Mouse (Mus musculus) layer of hippocampus, postnatal 14 days (tissue): ENCODE measurements around the gene Glis3. TPM values are rescaled to one million over a fixed set of nuclear protein-coding genes. Genes with fewer than 3 reads are reported as not detected.

Experiments used
- DNase-seq, 2 experiments: peaks; one replicate each; pipeline ENCODE4 v3.0.0; 2021 to 2022; ENCODE audit warnings: low spot score in 2 of 2, mixed read lengths in 1 of 2
- total RNA-seq, 2 experiments: library from RNA; stranded (reverse); gene quantifications; 2 replicates each; pipeline ENCODE4 v1.2.3; 2021

Gene Glis3
- total RNA-seq, 2 experiments from 2014 or later, result 8.6 to 11.8 TPM

DNA sequence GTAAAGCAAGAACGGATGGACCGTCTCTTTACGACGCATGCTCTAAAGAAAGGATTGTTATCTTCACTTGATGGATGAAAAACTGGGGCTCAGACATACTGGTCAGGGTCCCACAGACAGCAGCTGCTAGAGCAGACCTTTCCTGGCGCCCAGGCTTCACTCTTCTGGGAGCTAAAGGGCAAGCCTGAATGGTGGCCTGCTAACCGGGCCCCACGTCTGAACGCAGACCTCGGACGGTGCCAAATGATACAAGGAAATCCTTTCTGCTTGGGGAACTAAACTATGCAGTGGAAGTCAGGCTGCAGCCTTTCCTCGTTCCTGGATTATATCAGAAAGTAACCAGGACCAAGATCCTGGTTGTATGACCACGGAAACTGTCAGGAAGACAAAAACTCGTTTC, 86.9 kb downstream of the Glis3 start:
- no peak for DNase-seq

DNA sequence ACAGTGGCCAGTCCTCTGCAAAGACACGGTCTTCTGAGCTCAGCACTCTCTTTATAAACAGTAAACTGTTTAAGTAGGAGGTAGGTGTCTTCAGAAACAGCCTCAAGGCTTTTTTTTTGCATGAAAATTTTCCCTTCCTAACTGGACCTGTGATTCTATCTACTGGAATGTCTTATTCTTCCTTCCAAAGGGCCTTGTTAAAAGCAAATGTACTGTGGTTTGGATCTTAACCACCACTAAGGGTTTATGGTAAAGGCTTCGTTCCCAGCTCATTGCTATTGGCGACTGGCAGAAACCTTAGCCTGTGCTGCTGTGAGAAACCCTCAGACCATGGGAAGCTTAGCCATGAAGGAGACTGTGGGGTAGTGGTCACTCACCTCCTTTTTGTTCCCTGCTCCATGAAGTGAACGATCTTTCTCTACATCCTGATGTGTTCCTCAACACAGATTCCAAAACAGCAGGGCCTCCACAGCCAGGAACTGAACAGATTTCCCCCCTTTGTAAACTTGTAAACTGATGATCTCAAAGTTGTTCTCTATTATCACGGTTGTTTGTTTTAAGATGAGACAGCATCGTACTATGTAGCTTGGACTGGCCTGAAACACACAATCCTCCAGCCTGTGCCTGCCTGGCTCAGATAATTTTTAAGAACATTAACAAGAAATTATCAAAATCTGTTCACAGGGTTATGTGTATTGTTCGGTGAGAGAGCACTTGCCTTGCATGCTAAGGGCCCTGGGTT, 88.0 kb downstream of the Glis3 start:
- no peak for DNase-seq

DNA sequence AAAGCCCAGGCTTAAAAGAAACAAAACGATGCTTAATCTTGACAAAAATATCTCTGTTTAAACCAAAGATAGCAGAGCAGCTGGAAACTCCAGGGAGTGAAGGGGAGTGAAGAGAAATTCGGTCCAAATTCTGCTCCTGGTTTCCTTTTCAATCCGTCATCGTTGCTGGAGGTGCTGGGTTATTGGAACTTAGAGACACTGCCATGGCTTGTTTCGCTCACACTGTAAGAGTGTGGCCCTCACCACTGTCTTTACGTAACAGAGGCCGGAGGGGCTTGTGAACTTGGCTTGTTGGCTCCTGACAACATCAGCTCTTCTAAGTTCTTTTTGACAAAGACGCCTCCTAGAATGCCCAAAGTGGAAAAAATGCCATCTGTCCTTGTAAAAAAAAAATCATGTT, 99.4 kb downstream of the Glis3 start:
- DNase-seq, result peak in 1 of 2 experiments; percentile 36

DNA sequence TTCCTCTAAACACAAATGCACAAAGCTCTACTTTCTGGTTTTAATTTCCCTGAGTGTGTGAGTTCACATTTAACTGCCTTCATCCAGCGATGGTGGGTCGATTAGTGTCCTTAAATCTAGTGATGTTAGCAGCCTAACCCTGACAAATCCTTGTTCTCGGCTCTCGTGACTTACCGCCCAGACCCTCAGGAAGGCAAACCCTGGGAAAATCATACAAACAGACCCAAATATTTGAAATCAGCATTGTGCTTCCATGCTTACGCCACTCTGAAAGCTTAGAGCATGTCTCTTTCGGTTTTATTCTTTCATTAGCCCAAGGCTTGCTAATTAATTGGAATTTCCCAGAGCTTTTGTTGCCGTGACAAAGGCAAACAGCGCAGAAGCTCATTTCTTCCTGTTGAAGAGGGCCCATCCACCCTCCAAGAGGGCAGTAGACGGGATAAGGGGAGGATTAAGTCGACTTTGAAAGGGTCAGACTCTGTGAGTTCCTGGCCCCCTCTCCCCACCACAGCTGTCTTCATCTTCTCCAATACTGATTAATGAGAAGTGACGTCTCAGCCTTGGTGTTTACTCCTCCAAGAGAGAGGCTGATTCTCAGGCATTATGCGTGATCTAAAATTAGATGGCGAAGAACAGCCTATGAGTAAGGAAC, 100.0 kb downstream of the Glis3 start:
- peak in 1 of 2 experiments; percentile 22 for DNase-seq

DNA sequence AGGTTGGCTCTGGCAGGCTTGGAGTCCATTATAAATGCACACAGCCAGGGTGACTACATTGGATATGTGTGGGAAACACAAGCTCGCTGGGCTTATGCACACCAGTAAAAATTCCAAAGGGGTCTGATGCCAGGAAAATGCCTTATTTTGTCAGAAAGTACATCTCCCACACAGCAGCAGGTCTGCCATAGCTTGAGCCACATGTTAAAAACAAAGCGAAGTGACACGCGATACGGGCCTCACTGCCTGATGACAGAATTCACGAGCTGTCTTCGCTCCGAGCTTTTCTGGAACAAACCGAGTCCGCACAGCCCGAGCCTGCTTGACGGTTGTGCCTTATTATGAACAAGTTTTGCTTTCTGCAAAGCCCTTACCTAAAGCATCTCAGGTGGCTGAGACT, 102.9 kb downstream of the Glis3 start:
- DNase-seq, result peak; percentile 33 to 67

DNA sequence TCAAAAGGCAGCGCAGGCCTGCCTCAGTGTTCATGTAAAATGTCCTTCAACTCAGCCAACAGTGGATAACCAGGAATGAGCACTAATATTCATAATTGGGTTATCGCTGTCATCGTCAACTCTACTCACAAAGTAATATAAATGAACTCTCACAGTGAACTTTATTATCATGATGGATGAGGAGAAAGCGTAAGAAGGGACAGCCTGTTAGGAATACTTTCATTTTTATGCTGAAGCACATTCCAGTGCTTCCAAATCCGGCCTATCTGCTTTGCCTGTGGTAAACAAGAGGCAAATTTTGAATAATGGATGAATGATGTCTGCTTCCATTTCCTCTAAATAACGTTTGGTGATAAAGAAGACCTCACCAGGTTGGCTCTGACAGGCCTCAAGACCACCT, 103.3 kb downstream of the Glis3 start:
- DNase-seq, result no peak

DNA sequence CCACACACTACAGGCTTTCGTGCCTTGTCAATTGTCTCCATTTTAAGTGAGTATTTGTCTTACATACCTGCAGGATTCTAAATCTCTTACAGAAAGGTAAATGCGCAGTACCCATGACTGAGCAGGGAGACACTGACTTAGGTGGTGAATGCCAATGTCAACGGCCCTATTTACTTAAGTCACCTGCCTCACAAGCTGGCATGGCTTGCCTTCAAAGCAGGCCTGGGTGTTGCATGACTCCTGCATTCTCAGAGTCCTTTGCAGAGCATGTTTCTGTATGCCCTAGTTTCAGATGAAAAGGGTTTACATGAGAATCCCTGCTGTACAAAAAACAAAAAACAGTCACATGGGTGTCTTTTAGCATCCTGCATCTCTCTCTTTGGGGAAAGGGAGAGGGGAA, 106.2 kb downstream of the Glis3 start:
- DNase-seq, result no peak

DNA sequence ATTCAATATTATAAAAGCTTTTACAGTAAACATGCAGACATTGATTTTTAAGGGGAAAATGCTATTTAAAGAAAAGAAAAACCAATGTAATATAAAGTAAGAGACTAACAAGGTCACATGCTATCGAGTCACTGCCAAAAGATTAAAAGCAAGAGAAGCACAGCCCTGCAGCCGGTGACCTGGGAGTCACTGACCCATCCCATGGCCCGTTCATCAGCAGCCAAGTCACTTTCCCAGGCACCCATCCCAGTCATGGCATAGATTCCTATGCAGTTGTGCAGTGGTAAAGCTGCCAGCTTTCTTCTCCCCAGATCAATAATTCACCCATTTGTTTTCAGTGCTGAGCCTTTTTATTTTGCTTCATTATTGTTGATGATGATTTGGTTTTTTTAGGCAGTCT, 110.0 kb downstream of the Glis3 start:
- no peak for DNase-seq

DNA sequence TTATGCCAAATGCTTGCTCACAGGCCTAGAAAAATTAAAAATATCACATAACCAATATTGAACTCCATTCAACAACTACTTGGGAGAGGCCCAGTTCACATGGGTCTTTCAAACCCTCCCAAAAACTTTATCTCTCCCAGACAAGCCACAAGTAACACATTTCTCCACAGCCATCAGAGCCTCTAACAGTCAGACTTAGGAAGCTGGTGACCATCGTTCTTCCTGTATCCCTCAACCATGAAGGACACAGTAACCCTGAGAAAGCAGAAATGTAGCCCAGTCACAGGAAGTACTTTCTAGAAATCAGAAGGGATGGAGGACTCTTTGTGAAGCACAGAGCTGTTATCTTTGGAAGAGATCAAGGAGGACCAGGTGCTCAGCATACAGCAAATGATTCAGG, 112.8 kb downstream of the Glis3 start:
- no peak for DNase-seq

DNA sequence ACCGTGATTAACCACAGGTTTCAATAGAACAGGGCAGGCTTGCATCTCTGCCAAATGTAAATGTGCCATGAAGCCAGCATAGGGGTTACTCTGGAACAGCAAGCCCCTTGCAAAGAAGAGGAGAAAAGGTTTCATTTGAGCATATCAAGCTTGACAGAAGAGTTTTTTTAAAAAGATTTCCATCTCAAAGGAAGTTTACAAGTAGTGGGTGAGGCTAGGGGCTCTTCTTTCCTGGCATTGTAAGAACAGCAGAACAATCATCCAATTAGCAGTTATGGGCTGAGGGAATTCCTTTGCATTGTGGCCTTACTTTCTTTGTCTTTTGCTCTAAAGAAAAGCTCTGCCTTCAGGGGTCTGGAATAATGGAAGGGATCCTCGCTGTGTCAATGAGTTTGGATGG, 113.3 kb downstream of the Glis3 start:
- DNase-seq, result no peak

DNA sequence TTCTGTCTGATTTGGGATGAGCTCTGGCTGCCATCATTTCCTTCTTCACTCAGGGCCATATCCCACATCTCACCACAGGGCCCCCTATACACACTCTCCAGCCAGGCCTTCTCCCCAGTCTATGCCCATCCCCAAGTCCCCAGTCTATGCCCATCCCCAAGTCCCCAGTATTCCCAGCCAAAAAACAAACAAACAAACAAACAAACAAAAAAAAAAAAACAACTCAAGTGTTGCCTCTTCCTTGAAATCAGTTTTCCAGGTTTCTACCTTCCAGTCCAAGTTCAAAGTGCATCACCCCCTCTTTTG, 118.2 kb downstream of the Glis3 start:
- no peak for DNase-seq

DNA sequence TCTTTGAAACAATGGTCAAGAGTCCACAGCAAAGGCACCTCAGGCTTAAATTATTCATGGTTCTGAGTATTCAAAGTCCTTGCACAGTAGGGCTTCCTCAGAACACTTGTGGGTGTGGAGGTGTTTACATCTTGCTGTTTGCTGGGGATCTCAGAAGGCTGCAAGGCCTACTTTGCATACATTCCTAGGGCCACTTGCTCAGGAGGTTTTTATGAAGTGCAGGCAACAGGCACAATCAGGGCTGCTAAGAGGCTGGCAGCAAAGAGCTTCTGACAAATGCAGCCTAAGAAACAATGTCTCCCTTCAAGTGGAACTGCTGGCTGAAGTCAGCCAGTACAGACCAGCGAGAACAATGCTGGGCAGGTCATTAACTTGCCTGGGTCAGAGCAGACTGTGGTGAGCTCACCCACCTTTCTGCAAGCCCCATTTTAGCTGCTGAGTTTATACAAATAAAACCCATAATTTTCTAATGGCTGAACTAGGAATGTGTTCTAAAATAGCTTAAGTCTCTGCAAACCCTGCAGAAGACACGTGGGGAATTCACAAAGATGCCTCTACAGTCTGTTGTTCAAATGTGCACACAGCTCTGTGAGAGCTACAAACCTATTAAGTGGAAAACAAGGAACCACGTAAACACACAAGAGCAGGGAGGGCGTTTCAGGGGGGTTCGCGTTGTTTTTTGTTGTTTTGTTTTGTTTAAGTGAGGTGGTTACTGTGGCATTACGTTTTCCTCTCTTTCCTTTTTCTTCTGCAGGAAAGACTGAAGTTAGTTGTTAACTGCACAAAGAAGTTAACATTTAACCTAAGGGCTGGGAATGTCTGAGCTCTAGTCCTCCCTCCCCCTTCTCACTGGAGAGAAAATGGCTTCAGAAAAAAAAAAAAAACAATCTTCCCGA, 118.8 kb downstream of the Glis3 start:
- DNase-seq, result no peak

DNA sequence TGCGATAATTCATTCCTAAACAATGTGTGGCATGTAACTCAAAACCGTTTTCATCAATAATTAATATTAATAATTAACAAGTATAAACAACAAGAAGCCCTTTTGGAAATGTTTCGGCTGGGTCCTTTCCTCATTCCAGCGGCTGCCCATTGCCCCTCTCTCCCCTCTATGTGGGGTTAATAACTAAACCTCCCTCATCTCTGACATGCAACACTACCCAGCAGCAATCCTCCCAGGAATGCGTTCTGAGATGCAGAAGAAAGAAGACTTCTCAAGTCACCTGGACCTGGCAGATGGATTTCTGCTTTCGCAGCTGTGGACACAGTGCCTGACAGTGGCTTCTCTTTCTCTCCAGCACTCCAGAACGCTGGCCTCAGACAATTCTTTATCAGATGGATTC, 120.0 kb downstream of the Glis3 start:
- DNase-seq, result no peak

DNA sequence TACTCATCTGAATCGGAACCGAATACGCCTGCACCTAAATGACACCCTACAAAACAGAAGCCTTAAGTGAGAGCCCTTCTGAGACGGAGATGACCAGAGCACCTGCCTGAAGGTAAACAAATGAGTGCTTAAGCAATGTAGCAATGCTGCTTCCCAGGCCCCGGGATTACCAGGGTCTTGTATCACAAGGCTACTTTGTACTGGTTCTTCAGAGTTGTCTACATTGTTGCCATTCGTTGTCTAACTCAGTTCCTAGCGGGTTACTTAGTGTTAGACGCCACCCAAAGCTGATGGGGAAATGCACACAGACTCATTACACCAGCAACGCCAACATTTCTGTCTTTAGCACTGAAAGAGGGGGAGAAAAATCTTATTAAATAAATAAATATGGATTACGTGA, 120.5 kb downstream of the Glis3 start:
- no peak for DNase-seq

DNA sequence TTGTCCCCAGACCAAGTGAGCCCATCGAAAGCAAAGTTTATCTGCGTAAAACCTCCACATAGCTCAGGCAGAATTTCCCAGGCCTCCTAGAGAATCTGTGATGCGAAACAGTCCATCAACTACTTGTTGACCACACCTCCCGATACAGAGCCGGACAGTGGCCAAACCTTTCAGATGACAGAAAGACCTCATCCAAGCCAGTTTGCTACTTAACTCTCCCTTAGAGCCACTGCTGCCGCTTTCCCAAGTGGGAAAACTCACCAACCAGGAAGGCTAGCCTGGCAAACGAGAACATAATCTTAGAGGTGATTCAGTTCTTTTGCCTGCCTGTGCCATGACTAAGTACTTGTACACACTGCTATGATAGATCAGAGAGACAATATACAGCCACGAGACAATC, 121.2 kb downstream of the Glis3 start:
- DNase-seq, result no peak

DNA sequence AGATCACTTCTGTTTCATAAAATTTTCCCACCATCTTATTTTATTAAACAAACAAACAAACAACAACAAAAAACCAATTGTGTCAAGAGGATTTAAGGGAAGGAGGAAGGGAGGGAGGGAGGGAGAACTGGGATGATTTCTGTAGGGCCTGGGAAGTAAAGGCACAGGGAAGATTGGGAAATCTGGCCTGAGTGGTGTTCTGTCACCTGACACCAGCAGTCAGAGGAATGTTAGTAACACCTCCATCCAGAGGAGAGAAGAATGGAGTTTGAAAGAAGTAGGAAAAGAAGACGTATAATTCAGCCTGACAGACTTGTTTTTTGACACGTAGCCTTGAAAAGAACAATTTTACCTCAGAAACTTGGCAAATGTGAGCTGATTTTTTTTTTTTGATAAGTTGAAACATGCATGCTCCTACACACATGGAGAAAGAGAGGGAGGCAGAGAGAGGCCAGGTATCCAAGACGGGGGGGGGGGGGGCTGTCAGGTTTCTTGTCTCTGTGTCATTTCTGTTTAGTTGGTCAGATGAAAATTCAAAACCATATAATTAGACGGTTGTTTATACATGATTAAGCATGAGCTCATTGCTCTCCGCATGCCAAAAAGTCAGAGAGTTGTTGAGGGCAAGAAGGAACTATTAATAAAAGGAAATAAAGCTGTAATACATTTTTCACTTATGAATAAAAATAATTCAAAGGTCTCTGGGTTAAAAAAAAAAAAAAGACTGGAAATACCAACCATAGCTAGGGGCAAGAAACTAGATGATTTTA, 122.1 kb downstream of the Glis3 start:
- DNase-seq, result no peak

DNA sequence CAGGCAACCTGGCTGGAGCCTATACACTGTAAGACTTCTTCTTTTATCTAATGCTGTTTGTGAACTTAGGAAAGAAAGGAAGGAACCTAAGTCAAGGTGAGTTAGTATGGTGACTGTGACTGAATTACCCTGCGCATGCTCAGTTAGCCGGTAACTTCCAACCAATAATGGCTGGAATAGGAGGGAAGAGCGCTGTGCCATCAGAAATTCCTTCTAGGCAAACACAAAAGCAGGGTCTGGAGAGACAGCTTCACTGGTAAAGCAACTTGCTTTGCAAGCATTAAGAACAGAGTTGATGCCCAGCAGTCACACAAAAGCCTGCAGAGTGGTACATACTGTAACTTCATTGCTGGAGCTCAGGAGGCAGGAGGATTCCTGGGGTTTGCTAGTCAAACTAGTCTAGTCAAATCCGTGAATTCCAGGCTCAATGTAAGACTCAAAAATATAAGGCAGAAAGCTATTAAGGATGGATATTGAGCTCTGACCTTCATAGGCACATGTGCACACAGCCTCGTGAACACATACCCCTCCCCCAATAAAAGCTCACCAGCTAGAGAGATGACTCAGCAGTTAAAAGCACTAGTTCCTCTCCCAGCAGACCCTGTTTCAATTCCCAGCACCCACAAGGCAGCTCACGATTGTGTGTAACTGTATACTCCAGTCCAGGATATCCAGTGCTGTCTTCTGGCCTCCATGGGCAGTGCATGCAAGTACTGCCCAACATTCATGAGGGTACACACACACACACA, 124.5 kb downstream of the Glis3 start:
- no peak for DNase-seq

DNA sequence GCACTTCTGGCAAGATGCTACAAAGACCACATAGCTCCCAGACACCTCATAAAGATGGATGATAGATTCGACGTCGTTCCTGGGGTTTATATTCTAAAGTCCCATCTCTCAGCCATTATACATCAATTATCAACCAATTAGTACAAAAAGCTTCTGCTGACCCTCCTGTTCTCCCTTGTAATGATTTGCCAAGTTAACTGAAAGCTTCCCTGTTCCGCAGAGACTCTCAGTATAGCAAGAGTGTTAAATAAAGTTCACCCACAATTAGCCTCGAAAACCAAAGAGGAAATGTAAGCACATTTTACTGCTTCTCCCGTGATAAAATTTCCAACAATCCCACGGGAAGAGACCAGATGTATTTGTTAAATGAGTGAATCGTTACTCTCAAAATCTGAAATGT, 129.3 kb downstream of the Glis3 start:
- no peak for DNase-seq

DNA sequence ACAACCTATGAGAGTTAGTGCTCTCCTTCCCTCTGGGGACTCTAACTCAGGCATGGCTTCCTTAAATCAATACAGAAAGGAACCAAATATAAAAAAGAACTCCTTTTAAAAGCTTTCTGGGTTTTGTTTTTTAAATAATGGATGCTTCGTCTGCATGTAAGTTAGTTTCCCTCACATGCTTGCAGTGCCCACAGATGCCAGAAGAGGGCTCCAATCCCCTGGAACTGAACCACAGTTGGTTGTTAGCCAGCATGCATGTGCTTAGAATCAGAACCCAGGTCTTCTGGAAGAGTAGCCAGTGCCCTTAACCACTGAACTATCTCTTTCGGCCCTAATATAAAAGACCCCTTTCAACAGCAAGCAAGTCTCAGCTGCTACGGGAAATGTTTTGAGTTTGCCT, 132.9 kb downstream of the Glis3 start:
- no peak for DNase-seq

DNA sequence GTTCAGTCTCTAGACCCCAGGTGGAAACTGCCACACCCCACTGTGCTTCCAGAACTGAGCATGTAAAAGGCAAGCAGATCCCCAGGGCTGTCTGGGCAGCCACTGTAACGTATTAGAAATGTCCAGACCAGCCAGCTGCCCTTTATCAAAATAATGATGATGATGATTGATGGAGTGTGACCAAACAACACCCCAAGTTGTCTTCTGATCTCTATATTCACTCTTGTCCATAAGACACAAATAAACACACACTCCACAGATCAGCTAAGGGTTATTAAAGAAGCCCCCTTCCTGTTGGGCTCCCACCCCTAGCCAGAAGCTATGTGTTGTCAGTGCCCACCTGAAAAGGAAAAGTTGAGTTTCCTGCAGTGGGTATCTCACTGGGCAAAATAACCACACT, 134.4 kb downstream of the Glis3 start:
- no peak for DNase-seq

DNA sequence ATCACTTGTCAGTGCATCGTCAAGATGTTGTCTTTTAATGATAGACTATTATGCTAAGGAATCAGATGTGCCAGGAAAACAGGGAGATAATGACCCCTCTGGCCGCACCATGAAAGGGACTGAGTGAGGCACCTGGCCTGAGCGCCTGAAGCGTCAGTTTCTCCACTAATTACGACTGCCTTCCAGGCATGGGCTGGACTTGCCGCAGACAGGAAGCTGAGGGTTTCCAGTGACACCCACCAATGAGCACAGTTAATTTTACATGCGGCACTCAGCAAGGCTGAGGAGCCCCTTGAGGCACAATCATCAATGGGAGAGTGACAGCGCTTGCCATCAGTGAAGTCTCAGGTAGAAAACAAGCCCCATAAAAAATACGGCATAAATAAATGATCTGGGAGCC, 141.1 kb downstream of the Glis3 start:
- DNase-seq, result no peak
